Mouse (Mus musculus): Measurements from ENCODE around the gene Ddc. TPM values are rescaled to one million over a fixed set of nuclear protein-coding genes. Genes with fewer than 3 reads are reported as not detected.

Gene Ddc
- polyA plus RNA-seq, 1 experiment from 2014 or later, result 37.3 TPM

DNA sequence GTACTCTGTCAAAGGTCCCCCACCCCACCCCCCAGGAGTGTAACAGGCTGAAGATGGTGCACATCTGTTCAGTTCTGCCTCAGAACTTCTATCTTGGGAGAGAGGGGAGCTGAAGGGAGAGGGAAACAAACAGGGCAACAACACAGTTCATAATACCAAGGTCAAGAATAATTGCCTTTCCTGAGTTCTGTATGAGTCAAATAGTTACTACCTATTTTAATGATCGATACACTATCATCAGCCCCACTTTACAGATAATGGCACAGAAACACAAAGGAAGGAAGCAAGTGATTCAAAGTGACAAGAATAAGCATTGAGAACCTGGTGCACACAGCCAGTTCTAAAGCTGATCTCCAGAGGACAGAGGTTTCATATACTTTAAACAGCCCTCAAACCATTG is 40.6 kb upstream of the Ddc start:
- no peak overlapping the region for H3K4me3 ChIP-seq (ENCODE audit: low read depth, low read length)
- no peak overlapping the region for H3K27ac ChIP-seq (ENCODE audit: low read depth)
- H3K27me3 ChIP-seq (replicated peaks; ENCODE audit: control insufficient read depth, insufficient read depth, low read length), result no peaks in the 10 kb centered on the region
- DNase-seq (ENCODE audit: low spot score), result no peak
- H3K36me3 ChIP-seq (ENCODE audit: control insufficient read depth, insufficient read depth, low read length), result peaks cover 91% of the 10 kb centered on the region
- peaks cover 7% of the 10 kb centered on the region; the same call in 1 of the 2 replicates for H3K4me1 ChIP-seq (replicated peaks; ENCODE audit: control insufficient read depth, insufficient read depth, low read length)
- H3K9ac ChIP-seq (ENCODE audit: low read length), result no peak overlapping the region
- H3K4me2 ChIP-seq (ENCODE audit: low read length), result no peak overlapping the region
- H3K9me3 ChIP-seq (ENCODE audit: control insufficient read depth, low read length), result no peaks in the 10 kb centered on the region
- ATAC-seq (replicated peaks; ENCODE audit: low FRiP score, low TSS enrichment, low read depth), result no peak
- WGBS, result 100% methylated on average over 1 of the region's 1 CpGs

DNA sequence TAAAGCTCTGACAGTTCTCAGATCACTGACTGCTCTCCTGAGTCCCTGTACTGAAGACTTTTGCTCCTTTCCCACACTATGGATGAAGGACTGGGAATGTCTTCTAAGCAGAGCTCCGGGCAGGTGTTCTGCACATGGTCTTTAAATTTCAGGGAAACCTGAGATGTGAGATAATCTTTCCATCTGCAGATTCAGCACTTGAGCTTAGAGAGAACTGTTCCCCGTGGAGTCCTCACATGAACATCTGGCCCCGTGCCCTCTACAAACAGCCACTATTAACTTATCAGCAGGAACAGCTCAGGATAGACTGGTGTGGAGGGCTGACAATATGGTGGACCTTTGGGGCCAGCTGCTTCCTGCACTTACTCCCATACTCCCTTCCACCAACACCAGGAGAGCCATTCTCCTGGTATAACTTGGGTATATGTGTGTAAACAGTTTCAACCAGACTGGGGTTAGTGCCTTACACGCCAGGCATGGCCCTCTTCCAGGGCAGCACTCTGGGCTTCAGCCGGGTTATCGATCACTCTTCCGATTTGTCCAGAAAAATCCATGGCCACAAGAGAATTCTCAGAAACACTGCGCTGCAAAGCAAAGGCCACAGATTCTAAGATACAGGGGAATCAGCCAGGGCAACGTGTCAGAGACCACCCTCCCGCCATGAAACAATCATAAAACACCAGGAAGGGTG is 39.5 kb upstream of the Ddc start:
- DNase-seq (ENCODE audit: low spot score) (no peak), ATAC-seq (replicated peaks; ENCODE audit: low FRiP score, low TSS enrichment, low read depth) (no peak)
- H3K27ac ChIP-seq (ENCODE audit: low read depth), result no peak overlapping the region
- H3K9ac ChIP-seq (ENCODE audit: low read length), result no peak overlapping the region
- peaks cover 91% of the 10 kb centered on the region for H3K36me3 ChIP-seq (ENCODE audit: control insufficient read depth, insufficient read depth, low read length)
- H3K27me3 ChIP-seq (replicated peaks; ENCODE audit: control insufficient read depth, insufficient read depth, low read length), result no peaks in the 10 kb centered on the region
- H3K4me2 ChIP-seq (ENCODE audit: low read length), result no peak overlapping the region
- H3K4me1 ChIP-seq (replicated peaks; ENCODE audit: control insufficient read depth, insufficient read depth, low read length), result peaks cover 4% of the 10 kb centered on the region; the same call in 1 of the 2 replicates
- H3K4me3 ChIP-seq (ENCODE audit: low read depth, low read length), result no peak overlapping the region
- WGBS, result 85% methylated on average over 10 of the region's 10 CpGs
- H3K9me3 ChIP-seq (ENCODE audit: control insufficient read depth, low read length), result no peaks in the 10 kb centered on the region

DNA sequence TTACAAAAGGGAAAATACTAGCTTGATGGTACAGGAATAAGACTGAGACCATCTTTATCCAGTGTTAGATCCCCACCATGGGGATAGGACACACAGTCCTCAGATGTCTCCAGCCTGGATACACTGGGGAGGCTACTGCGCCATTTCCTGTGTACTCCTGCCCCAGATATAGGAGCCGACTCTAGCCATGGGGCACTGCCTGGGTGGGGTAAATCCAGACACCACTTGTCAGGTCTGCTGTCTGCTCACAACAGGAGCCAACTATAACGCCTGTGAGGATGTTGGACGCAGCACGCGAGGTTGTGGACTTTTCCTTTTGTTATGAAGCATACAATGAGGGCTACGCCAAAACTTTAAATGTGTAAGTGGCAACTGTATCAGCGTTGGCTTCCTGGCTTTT is 36.9 kb upstream of the Ddc start:
- Histone ChIP-seq H3K9ac (ENCODE audit: low read length) (no peak overlapping the region), H3K27ac (ENCODE audit: low read depth) (no peak overlapping the region), H3K27me3 (replicated peaks; ENCODE audit: control insufficient read depth, insufficient read depth, low read length) (no peaks in the 10 kb centered on the region), H3K4me1 (replicated peaks; ENCODE audit: control insufficient read depth, insufficient read depth, low read length) (no peaks in the 10 kb centered on the region; the same call in 1 of the 2 replicates), H3K4me2 (ENCODE audit: low read length) (no peak overlapping the region), H3K9me3 (ENCODE audit: control insufficient read depth, low read length) (no peaks in the 10 kb centered on the region), H3K36me3 (ENCODE audit: control insufficient read depth, insufficient read depth, low read length) (peaks cover 93% of the 10 kb centered on the region), H3K4me3 (ENCODE audit: low read depth, low read length) (no peak overlapping the region)
- 79% methylated on average over 8 of the region's 8 CpGs for WGBS
- ATAC-seq (replicated peaks; ENCODE audit: low FRiP score, low TSS enrichment, low read depth) (no peak), DNase-seq (ENCODE audit: low spot score) (no peak)

DNA sequence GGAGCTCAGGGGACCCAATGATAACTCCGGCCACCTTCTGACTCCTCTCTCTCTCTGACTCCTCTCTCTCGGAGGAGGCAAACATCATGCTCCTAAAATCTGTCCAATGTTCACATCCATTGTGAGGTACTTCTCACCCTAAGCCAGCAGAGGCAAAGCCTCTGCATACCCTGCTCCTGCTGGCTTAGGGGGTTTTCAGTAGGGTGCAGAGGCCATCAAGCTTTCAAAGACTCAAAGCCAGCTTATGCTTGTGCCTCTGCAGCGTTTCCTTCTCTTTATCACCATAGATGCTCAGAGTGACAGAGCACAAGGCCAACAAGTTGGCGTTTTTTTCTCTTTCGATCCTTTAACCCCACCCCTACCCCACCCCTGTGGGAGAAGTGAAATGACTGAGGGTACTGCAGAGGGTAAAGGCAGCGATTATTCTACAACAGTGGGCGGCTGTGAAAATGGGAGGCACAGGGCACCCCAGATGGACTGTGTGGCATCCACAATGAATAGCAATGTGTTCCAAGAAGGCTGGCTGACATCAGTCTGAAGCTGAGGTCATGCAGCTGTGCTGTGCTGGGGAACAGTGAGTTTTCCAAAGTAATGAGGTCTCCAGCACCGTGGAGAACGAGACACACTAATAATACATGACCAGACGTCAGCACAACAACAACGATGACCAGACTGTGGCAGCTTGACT is 34.3 kb upstream of the Ddc start:
- peak; percentile 51 for DNase-seq (ENCODE audit: low spot score)
- H3K27me3 ChIP-seq (replicated peaks; ENCODE audit: control insufficient read depth, insufficient read depth, low read length), result no peaks in the 10 kb centered on the region
- H3K4me1 ChIP-seq (replicated peaks; ENCODE audit: control insufficient read depth, insufficient read depth, low read length), result no peaks in the 10 kb centered on the region; the same call in 1 of the 2 replicates
- no peak overlapping the region for H3K4me3 ChIP-seq (ENCODE audit: low read depth, low read length)
- no peaks in the 10 kb centered on the region for H3K9me3 ChIP-seq (ENCODE audit: control insufficient read depth, low read length)
- no peak overlapping the region for H3K9ac ChIP-seq (ENCODE audit: low read length)
- H3K4me2 ChIP-seq (ENCODE audit: low read length), result no peak overlapping the region
- 71% methylated on average over 11 of the region's 11 CpGs for WGBS
- no peak for ATAC-seq (replicated peaks; ENCODE audit: low FRiP score, low TSS enrichment, low read depth)
- 0 out of 2 replicates have a peak overlapping the region, but pooled peaks have one; percentile 2 for H3K27ac ChIP-seq (ENCODE audit: low read depth)
- peaks cover 76% of the 10 kb centered on the region for H3K36me3 ChIP-seq (ENCODE audit: control insufficient read depth, insufficient read depth, low read length)

DNA sequence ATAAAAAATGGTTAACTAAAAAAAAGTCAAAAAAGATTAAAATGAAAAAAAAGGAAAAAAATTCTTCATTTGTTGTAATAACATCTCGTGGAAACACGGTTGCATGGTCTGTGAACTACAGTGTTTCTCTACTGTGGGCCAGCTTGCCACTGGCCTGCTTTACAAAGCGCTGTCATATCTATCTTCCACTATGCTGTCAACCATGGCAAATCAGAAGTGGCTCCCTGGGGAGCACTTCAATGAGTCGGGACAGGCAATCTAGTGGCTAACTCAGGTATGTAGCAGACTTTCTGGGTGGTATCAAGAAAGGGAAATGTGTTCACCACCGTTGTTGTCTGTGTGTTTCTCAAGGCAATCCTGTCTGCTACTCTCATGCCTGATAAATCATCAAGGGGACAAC is 33.7 kb upstream of the Ddc start:
- no peaks in the 10 kb centered on the region for H3K27me3 ChIP-seq (replicated peaks; ENCODE audit: control insufficient read depth, insufficient read depth, low read length)
- no peak overlapping the region for H3K9ac ChIP-seq (ENCODE audit: low read length)
- no peak overlapping the region for H3K27ac ChIP-seq (ENCODE audit: low read depth)
- H3K4me2 ChIP-seq (ENCODE audit: low read length), result no peak overlapping the region
- no peaks in the 10 kb centered on the region; the same call in 1 of the 2 replicates for H3K4me1 ChIP-seq (replicated peaks; ENCODE audit: control insufficient read depth, insufficient read depth, low read length)
- no peak overlapping the region for H3K4me3 ChIP-seq (ENCODE audit: low read depth, low read length)
- 76% methylated on average over 5 of the region's 5 CpGs for WGBS
- ATAC-seq (replicated peaks; ENCODE audit: low FRiP score, low TSS enrichment, low read depth), result no peak
- no peaks in the 10 kb centered on the region for H3K9me3 ChIP-seq (ENCODE audit: control insufficient read depth, low read length)
- no peak for DNase-seq (ENCODE audit: low spot score)
- peaks cover 71% of the 10 kb centered on the region for H3K36me3 ChIP-seq (ENCODE audit: control insufficient read depth, insufficient read depth, low read length)

DNA sequence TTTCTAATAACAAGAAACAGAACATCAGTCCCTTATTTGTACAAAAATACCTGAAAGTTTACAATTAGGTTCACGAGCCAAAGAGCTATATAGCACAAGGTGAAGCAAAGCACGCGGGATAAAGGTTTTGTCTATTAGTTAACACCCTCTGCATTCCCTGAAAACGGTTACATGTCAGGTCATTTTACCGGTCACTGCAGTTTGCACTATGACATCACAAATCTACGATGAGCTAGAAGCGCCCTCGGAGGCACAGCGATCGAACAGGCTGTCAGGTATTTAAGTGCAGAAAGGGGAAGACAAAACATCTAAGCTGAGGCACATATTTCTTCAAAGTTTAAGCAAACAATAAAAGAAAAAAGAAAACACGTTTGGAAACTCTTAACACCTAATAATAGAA is 32.6 kb upstream of the Ddc start:
- H3K9ac ChIP-seq (ENCODE audit: low read length), result no peak overlapping the region
- H3K4me1 ChIP-seq (replicated peaks; ENCODE audit: control insufficient read depth, insufficient read depth, low read length), result no peaks in the 10 kb centered on the region; the same call in 1 of the 2 replicates
- no peaks in the 10 kb centered on the region for H3K9me3 ChIP-seq (ENCODE audit: control insufficient read depth, low read length)
- DNase-seq (ENCODE audit: low spot score), result no peak
- H3K4me2 ChIP-seq (ENCODE audit: low read length), result no peak overlapping the region
- WGBS, result 89% methylated on average over 11 of the region's 11 CpGs
- no peak for ATAC-seq (replicated peaks; ENCODE audit: low FRiP score, low TSS enrichment, low read depth)
- no peaks in the 10 kb centered on the region for H3K27me3 ChIP-seq (replicated peaks; ENCODE audit: control insufficient read depth, insufficient read depth, low read length)
- no peak overlapping the region for H3K27ac ChIP-seq (ENCODE audit: low read depth)
- no peak overlapping the region for H3K4me3 ChIP-seq (ENCODE audit: low read depth, low read length)
- H3K36me3 ChIP-seq (ENCODE audit: control insufficient read depth, insufficient read depth, low read length), result peaks cover 60% of the 10 kb centered on the region

DNA sequence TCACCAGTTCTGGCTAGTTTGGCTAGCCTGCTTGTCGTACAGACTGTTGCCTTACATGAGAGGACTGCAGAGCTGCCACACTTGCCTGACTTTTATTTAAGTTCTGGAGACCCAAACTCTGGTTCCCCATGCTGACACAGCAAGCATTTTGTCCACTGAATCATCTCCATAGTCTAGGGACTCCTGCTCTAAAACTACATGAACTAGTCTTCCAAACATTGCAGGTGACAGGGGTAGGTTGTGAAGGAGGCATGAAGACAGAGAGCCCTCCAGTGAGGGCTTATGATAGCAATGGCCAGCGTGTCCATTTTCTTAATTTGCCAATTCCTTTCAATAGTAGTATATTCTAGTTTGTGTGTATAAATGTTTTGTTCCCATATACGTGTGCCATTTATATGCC is 31.1 kb upstream of the Ddc start:
- Histone ChIP-seq H3K9ac (ENCODE audit: low read length) (no peak overlapping the region), H3K4me2 (ENCODE audit: low read length) (no peak overlapping the region), H3K4me1 (replicated peaks; ENCODE audit: control insufficient read depth, insufficient read depth, low read length) (no peaks in the 10 kb centered on the region; the same call in 1 of the 2 replicates), H3K27me3 (replicated peaks; ENCODE audit: control insufficient read depth, insufficient read depth, low read length) (no peaks in the 10 kb centered on the region), H3K27ac (ENCODE audit: low read depth) (no peak overlapping the region), H3K4me3 (ENCODE audit: low read depth, low read length) (no peak overlapping the region), H3K9me3 (ENCODE audit: control insufficient read depth, low read length) (no peaks in the 10 kb centered on the region), H3K36me3 (ENCODE audit: control insufficient read depth, insufficient read depth, low read length) (peaks cover 47% of the 10 kb centered on the region)
- DNase-seq (ENCODE audit: low spot score) (no peak), ATAC-seq (replicated peaks; ENCODE audit: low FRiP score, low TSS enrichment, low read depth) (no peak)
- WGBS, result 88% methylated on average over 3 of the region's 3 CpGs

DNA sequence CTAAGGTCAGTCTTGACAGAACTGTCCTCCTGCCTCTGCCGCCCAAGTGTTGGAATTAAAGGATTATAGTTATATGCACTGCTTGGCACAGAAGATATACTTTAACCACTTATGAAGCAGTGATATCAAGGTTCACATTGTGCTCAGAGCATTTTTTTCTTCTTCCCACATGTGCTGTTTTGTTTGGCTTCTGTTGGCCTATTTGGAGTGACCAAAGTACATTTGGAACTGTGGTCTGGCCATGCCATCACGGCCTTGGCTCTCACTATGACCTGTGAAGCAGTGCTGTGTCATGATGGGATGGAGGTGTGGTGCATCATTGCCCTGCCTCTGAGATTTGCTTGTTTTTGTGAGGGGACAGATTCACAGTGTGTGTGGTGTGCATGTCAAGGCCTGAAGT is 30.6 kb upstream of the Ddc start:
- H3K9ac ChIP-seq (ENCODE audit: low read length), result no peak overlapping the region
- WGBS, result 93% methylated on average over 2 of the region's 2 CpGs
- H3K36me3 ChIP-seq (ENCODE audit: control insufficient read depth, insufficient read depth, low read length), result peaks cover 43% of the 10 kb centered on the region
- H3K9me3 ChIP-seq (ENCODE audit: control insufficient read depth, low read length), result no peaks in the 10 kb centered on the region
- H3K27ac ChIP-seq (ENCODE audit: low read depth), result no peak overlapping the region
- no peak overlapping the region for H3K4me3 ChIP-seq (ENCODE audit: low read depth, low read length)
- ATAC-seq (replicated peaks; ENCODE audit: low FRiP score, low TSS enrichment, low read depth) (no peak), DNase-seq (ENCODE audit: low spot score) (no peak)
- H3K4me2 ChIP-seq (ENCODE audit: low read length), result no peak overlapping the region
- H3K4me1 ChIP-seq (replicated peaks; ENCODE audit: control insufficient read depth, insufficient read depth, low read length), result no peaks in the 10 kb centered on the region; the same call in 1 of the 2 replicates
- H3K27me3 ChIP-seq (replicated peaks; ENCODE audit: control insufficient read depth, insufficient read depth, low read length), result no peaks in the 10 kb centered on the region

DNA sequence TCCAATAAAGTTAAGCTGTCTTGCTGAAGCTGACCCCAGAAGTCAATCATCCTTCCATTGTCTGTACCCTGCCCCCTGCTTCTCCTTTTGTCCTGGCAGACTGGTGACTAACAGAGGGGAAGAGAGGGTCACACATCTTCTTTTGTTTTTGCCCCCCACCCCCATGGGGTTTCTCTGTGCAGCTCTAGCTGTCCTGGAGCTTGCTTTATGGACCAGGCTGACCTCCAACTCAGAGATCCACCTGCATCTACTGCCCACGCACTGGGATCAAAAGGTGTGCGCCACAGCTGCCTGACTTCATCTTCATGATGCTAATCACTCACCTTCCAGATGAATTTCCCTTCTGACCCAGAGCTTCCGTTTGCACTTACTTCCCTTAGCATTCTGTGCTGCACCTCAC is 26.0 kb upstream of the Ddc start:
- H3K27me3 ChIP-seq (replicated peaks; ENCODE audit: control insufficient read depth, insufficient read depth, low read length), result no peaks in the 10 kb centered on the region
- H3K36me3 ChIP-seq (ENCODE audit: control insufficient read depth, insufficient read depth, low read length), result no peaks in the 10 kb centered on the region
- no peak overlapping the region for H3K27ac ChIP-seq (ENCODE audit: low read depth)
- H3K4me3 ChIP-seq (ENCODE audit: low read depth, low read length), result no peak overlapping the region
- no peaks in the 10 kb centered on the region for H3K4me1 ChIP-seq (replicated peaks; ENCODE audit: control insufficient read depth, insufficient read depth, low read length)
- no peak overlapping the region for H3K9ac ChIP-seq (ENCODE audit: low read length)
- H3K9me3 ChIP-seq (ENCODE audit: control insufficient read depth, low read length), result no peaks in the 10 kb centered on the region
- 60% methylated on average over 3 of the region's 3 CpGs for WGBS
- ATAC-seq (replicated peaks; ENCODE audit: low FRiP score, low TSS enrichment, low read depth) (no peak), DNase-seq (ENCODE audit: low spot score) (no peak)
- no peak overlapping the region for H3K4me2 ChIP-seq (ENCODE audit: low read length)

Data from intestine, embryonic 14.5 days (tissue).